Mouse (Mus musculus) monocyte, adult 5-6 weeks (primary cell): ENCODE results near the gene Wapl. TPM values are rescaled to one million over a fixed set of nuclear protein-coding genes. Genes with fewer than 3 reads are reported as not detected.

Source experiments
- ATAC-seq: fragments of 153-309, 156-312 bp; replicated peaks from 2 replicates; pipeline ENCODE4 v1.8.0; 2017; ENCODE audit warnings: mild to moderate bottlenecking; ENCODE audit not compliant: low TSS enrichment, insufficient number of reproducible peaks, severe bottlenecking, poor library complexity, low FRiP score
- total RNA-seq: library from RNA; stranded (forward); fragments of 200-1000, 200-491, 200-594 nt; gene quantifications from 3 replicates; pipeline ENCODE4 v1.2.3, GENCODE M21; 2017

The Wapl gene
- total RNA-seq, 1 experiment from 2014 or later: 153 TPM

DNA sequence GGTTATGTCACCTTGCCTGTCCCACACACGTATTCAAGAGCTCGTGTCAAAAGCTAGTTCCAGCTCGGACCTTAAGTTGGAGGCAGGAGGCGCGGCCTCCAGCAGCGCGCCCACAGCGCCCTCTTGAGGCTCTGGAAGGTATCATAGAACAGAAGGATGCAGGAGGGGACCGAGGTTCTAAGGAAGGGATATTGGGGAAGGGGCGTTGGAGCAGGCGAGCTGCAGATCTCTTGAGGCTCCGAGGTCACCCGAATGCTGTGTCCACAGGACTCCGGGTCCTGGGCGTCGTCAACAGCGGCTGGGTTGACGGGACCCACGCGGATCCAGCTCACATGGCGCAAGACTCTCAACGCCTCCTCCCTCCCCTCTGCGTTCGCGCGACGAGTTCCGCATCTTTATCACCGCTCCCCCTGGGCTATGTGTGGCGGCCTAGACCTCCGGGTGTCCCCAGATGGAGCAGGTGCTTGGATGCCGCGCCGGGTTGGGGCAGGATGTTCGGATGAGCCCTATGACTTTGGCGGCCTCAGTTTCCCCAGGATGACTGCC is 95.4 kb downstream of the Wapl start:
- ATAC-seq: peak; percentile 77

DNA sequence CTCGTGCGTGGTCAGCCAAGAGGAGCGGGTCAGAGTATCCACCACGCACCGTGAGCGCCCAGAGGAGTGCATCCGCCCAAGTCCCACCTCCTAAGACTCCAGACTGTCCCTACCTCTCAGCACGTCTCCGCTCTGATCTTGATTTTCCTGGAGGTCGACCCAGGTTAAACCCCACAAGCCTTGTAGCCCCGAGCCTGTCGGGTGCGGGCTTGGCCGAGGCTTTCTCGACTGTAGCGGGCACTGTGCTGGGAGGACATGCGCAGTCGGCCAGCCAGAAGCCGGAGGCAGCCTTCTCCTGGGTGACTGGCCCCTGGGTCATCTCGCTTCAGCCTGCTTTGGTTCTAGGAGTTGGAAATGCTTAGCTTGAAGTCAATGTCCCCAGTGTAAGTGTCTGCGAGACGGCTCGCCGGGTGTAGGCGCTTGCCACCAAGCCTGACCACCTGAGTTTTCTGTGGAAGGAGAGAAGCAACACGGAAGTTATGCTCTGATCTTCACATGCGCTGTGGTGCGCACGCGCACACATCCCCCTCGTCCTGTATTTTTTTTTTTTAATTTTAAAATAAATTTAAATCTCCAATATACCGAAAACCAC is 95.9 kb downstream of the Wapl start:
- ATAC-seq: 0 out of 2 replicates have a peak, but pooled peaks have one; percentile 18

GRCm38 (mm10) chr14:34770467-34770866 is 96.7 kb downstream of the Wapl start:
- ATAC-seq: no peak

GRCm38 (mm10) chr14:34771601-34772000 is 97.9 kb downstream of the Wapl start:
- no peak for ATAC-seq

DNA sequence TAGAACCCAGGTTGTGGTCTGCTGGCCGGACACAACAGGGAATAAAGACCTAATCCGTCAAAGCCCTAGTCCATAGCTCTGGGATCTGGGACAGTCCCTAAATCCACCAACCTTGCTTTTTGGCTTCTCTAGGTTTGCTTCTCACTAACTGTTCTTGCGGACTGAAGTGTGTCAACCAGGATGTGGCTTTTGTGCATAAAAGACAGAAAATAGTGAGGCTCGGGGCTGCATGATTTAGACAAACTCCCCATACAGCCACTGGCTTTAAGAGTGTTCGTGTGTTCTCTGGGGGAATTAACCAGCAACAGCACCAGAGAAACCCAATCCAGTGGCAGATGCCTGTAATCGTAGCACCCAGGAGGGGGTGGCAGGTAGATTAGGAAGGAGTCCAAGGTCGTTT is 98.4 kb downstream of the Wapl start:
- ATAC-seq: no peak

GRCm38 (mm10) chr14:34773681-34774080 is 100.0 kb downstream of the Wapl start:
- no peak for ATAC-seq

DNA sequence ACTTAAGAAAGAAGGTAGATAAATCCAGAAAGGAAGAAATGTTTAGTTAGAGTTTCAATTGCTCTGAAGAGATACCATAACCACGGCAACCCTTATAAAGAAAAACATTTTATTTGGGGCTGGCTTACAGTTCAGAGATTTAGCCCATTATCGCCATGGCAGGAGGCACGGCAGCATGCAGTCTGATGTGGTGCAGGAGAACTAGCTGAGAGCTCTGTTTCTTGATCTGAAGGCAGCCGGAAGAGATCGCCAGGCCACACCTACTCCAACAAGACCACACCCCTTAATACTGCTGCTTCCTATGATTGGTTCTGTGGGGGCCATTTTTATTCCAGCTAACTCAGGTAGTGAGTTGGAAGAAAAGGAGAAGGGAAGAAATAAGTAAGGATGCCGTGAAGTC is 100.5 kb downstream of the Wapl start:
- ATAC-seq: no peak

DNA sequence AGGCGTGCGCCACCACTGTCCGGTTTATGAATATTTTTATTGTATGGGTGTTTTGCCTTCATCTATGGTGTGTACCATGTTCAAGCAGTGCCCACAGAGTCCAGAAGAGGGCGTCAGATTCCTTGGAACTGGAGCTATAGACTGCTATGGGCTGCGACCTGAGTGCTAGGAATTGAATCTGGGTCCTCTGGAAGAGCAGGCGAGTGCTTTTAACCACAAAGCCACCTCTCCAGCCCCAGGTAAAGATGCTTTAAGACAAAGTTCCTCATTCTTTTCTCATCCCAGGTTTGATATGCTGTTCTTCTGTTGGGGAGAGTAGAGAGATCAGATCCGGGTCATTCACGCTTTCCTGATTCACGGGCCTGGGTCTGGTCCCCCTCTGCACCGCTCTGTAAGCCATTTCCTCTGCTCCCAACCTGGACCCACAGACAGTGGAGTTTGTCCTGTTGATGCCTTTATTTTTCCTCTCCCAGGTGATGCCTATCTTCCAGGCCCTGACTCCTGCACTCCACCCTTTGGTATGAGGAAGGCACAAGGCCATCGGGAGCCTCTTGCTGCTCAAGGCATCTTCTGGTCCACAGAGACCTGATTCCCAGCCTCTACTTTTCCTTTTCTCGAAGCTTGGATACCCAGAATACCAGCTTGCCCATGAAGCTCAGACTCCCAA is 103.1 kb downstream of the Wapl start:
- no peak for ATAC-seq

GRCm38 (mm10) chr14:34777810-34778209 is 104.1 kb downstream of the Wapl start:
- ATAC-seq: peak; percentile 61; the same call in 1 of the 2 replicates

GRCm38 (mm10) chr14:34778760-34779159 is 105.0 kb downstream of the Wapl start:
- ATAC-seq: no peak

DNA sequence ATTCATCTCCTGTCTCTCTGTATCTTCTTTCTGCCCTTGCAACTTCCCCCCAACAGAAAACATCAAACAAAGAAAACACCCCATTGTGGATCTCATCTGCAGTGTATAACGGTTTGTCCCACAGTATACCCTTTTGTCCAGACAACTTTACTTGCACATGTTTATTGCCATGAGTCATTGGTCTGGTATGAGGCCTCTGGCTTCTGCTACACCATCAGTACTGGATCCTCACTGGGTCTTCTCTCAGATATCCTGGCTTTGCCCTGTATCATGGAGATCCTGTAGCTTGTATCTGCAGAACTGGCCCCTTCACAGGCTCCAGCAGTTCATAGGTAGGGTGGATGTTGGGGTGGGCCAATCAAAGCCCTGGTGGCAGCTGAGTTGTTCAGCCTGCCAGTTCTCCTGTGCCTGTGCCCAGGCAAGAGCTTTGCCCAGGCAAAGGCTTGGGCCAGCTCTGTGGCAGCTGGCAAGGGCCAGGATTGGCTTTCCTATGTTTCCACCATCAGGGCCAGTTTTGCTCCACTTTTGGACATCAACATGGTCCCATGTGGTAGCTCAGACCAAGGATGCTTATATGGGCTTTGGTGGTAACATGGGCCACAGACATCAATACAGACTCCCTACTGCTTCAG is 119.8 kb downstream of the Wapl start:
- ATAC-seq: no peak

Other genes starting within 250 kb of the Wapl start
- gene Bmpr1a, start 170.6 kb upstream of the Wapl start, total RNA-seq: 0.53 to 1.6 TPM (median 0.68 TPM) in 3 replicates
- not detected in 3 replicates for gene 9230112D13Rik, start 151.1 kb upstream of the Wapl start, total RNA-seq
- gene Ldb3, start 85.2 kb upstream of the Wapl start, total RNA-seq: not detected in 3 replicates
- not detected in 3 replicates for gene Opn4, start 73.8 kb upstream of the Wapl start, total RNA-seq
- gene Grid1, start 146.2 kb downstream of the Wapl start, total RNA-seq: not detected in 3 replicates